Mouse (Mus musculus) heart, embryonic 12.5 days (tissue): ENCODE measurements at regions not wholly inside any gene's neighbourhood (a gene's known extent, or its start where the extent isn't known, plus 50 kb on each side); places are given as distances from the start of the nearest gene placed in this dataset.
"Not testable (repeated sequence)": the region's sequence is repeated elsewhere in the genome, so short reads cannot be mapped to it uniquely, and the experiment has no call there.

ENCODE experiments used
- ATAC-seq: fragments of 200-750 bp; cut with Nextera tagmentation; 2 replicates; pipeline ENCODE4 v1.8.0; 2017; ENCODE audit warnings: moderate TSS enrichment, moderate library complexity; ENCODE audit not compliant: insufficient number of reproducible peaks, low FRiP score
- H3K27ac ChIP-seq: fragments of 300-500 bp; sonication (generic); 2 replicates; pipeline ENCODE4 v1.5.1; 2016; ENCODE audit warnings: mild to moderate bottlenecking, moderate library complexity; ENCODE audit not compliant: poor library complexity, severe bottlenecking
- H3K27me3 ChIP-seq: fragments of 300-500 bp; sonication (generic); replicated peaks from 2 replicates; pipeline ENCODE4 v1.6.1; 2016; ENCODE audit warnings: mild to moderate bottlenecking, moderate library complexity
- H3K36me3 ChIP-seq: fragments of 300-500 bp; sonication (generic); 2 replicates; pipeline ENCODE4 v1.6.1; 2016; ENCODE audit warnings: mild to moderate bottlenecking, moderate library complexity
- H3K4me1 ChIP-seq: fragments of 300-500 bp; sonication (generic); replicated peaks from 2 replicates; pipeline ENCODE4 v1.6.1; 2016; ENCODE audit warnings: mild to moderate bottlenecking
- H3K4me2 ChIP-seq: fragments of 300-500 bp; sonication (generic); 2 replicates; pipeline ENCODE4 v1.6.1; 2016; ENCODE audit warnings: mild to moderate bottlenecking, moderate library complexity
- H3K4me3 ChIP-seq: fragments of 300-500 bp; sonication (generic); 2 replicates; pipeline ENCODE4 v1.5.1; 2016; ENCODE audit warnings: mild to moderate bottlenecking
- H3K9ac ChIP-seq: fragments of 300-500 bp; sonication (generic); 2 replicates; pipeline ENCODE4 v1.6.1; 2016; ENCODE audit warnings: mild to moderate bottlenecking, moderate library complexity
- H3K9me3 ChIP-seq: fragments of 300-500 bp; sonication (generic); replicated peaks from 2 replicates; pipeline ENCODE4 v1.6.1; 2016; ENCODE audit warnings: mild to moderate bottlenecking, moderate library complexity
- WGBS: fragments of 180-500 bp; shearing (Covaris S2); methylation state at CpG from one replicate; pipeline ENCODE4 v1.1.7; 2016; 5-methylcytosine and 5-hydroxymethylcytosine counted together

DNA sequence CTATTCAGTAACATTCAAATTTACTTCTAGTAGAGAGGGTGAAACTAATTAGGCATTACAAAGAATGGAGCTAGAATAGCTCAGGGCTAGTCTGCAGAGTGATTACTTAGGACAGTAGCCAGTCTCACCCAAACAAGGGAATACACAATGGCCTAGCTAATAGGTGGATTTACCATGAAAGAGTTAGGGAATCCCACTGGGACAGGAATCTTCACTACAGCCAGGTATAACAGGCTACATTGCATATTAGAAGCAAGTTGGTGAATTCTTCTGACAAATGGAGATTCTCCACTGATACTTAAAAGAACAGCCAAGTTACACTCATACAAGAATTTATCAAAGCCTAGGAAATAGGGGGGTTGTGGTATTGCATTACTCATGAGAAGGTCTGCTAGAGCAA is 670.2 kb upstream of the Chrm3 start:
- H3K4me2 ChIP-seq, H3K4me3 ChIP-seq, ATAC-seq, H3K4me1 ChIP-seq, H3K36me3 ChIP-seq, H3K9ac ChIP-seq, H3K27me3 ChIP-seq, H3K9me3 ChIP-seq, H3K27ac ChIP-seq: not testable (repeated sequence)

DNA sequence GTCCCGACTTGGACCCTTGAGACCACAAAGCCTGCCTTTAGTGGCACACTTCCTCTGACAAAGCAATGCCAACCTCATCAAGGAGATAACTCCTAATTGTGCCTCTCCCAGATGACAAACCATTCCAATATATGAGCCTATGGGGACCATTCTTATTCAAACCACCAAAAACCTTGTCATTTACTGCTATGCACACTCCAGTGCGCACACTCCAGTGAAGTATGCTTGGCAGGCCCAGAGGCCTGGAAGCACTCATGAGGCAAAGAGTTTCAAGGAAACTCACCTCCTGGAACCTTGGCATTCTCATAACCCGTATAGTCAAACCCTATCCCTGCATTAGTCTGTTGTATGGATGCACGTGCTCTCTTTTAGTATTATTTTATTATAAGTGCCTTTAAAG is 669.7 kb upstream of the Chrm3 start:
- Histone ChIP-seq H3K9ac (no peak overlapping the region), H3K27ac (no peak overlapping the region), H3K27me3 (no peaks in the 10 kb centered on the region), H3K4me2 (no peak overlapping the region), H3K4me3 (no peak overlapping the region), H3K9me3 (no peaks in the 10 kb centered on the region), H3K36me3 (no peaks in the 10 kb centered on the region), H3K4me1 (no peaks in the 10 kb centered on the region)
- WGBS: 72% methylated on average over 4 of the region's 4 CpGs
- ATAC-seq: no peak

DNA sequence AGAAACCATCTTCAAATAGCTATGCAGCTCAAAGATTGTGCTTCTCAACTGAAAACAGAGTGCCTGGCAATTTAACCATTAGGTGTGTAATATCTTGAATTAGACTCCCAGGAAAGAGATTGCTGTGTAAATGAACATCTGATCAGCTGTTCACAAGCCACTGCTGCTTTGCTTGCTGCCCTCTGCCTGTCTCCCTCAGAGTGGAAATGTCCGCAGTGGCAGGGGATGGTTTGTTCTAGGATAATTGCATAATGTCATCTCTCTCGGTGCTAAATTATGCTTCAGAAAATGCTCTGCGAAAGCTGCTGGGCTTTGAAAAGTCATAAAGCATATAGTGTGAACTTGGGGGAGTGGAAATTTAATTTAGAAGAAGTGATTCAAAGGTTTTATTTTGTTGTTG is 665.3 kb upstream of the Chrm3 start:
- H3K4me2 ChIP-seq: no peak overlapping the region
- no peak overlapping the region for H3K27ac ChIP-seq
- ATAC-seq: no peak
- H3K4me3 ChIP-seq: no peak overlapping the region
- 76% methylated on average over 3 of the region's 3 CpGs for WGBS
- H3K36me3 ChIP-seq: no peaks in the 10 kb centered on the region
- H3K9me3 ChIP-seq: no peaks in the 10 kb centered on the region
- no peaks in the 10 kb centered on the region for H3K4me1 ChIP-seq
- H3K27me3 ChIP-seq: no peaks in the 10 kb centered on the region
- no peak overlapping the region for H3K9ac ChIP-seq

DNA sequence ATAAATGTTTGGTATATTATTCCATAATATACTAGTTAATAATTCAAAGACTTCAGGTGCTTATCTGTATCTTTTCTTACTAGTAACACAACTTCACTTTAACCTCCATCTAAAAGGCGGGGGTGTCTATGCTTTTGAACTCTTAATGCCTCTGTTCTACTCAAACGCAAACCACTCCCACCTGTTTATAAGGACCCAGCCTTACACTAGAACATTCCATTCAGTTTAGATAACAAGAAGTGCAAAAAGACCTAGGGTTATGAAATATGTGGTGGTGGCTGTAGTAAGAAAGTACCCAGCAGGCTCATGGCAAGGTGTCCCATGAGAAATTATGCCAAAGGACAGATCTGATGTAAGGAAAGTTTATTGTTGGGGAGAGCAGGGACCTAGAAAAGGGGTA is 663.8 kb upstream of the Chrm3 start:
- no peak overlapping the region for H3K4me2 ChIP-seq
- H3K4me1 ChIP-seq: no peaks in the 10 kb centered on the region
- no peak overlapping the region for H3K27ac ChIP-seq
- WGBS: 89% methylated on average over 2 of the region's 2 CpGs
- no peaks in the 10 kb centered on the region for H3K36me3 ChIP-seq
- H3K9ac ChIP-seq: no peak overlapping the region
- H3K9me3 ChIP-seq: no peaks in the 10 kb centered on the region
- no peaks in the 10 kb centered on the region for H3K27me3 ChIP-seq
- no peak overlapping the region for H3K4me3 ChIP-seq
- ATAC-seq: no peak

DNA sequence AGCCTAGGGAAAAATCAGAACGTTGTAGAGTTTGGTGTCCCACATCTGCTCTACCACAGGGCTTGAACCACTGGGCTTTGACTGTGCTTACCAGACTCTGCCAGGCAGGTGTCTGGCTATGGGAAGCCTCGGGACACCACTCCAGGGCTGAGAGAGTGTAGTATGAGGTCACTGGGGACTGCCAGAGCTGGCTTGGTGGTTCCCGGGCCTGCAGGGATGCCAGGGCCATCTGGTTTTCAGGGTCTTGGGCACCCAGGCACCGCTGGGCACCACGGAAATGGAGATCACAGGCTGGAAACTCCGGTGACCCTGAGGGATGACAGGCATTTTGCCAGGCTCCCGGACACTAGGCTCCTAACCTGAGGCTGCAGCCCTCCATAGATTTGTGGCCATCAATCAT is 656.9 kb upstream of the Chrm3 start:
- no peaks in the 10 kb centered on the region for H3K27me3 ChIP-seq
- H3K4me2 ChIP-seq: no peak overlapping the region
- no peaks in the 10 kb centered on the region for H3K9me3 ChIP-seq
- no peaks in the 10 kb centered on the region for H3K4me1 ChIP-seq
- no peak overlapping the region for H3K4me3 ChIP-seq
- H3K36me3 ChIP-seq: no peaks in the 10 kb centered on the region
- WGBS: 79% methylated on average over 7 of the region's 7 CpGs
- no peak overlapping the region for H3K9ac ChIP-seq
- no peak for ATAC-seq
- no peak overlapping the region for H3K27ac ChIP-seq

DNA sequence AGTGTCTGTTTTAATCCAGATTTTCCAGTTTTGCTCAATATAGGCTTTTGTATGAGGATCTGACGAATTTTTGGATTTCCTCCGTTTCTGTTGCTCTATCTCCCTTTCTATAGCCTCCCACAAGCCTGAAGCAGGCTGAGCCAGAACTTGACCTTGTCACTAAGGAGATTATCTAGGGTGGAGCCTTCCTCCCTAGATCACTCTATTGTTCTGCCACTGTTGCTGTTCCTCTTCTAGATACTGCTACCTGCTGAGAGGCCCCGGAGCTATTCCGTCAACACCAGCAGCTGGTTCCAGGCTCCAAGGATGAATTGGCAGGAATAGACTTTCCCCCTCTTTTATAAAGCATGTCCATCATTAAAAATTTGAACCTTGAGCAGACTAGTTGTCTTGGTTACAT is 644.7 kb upstream of the Chrm3 start:
- WGBS: 20% methylated on average over 4 of the region's 4 CpGs
- H3K4me1 ChIP-seq: 0 out of 2 replicates have a peak, but pooled peaks cover 5% of the 10 kb centered on the region
- no peaks in the 10 kb centered on the region for H3K9me3 ChIP-seq
- no peak overlapping the region for H3K4me3 ChIP-seq
- no peaks in the 10 kb centered on the region for H3K36me3 ChIP-seq
- no peaks in the 10 kb centered on the region for H3K27me3 ChIP-seq
- no peak overlapping the region for H3K27ac ChIP-seq
- no peak overlapping the region for H3K9ac ChIP-seq
- 0 out of 2 replicates have a peak, but pooled peaks have one; percentile 53 for ATAC-seq
- H3K4me2 ChIP-seq: no peak overlapping the region

DNA sequence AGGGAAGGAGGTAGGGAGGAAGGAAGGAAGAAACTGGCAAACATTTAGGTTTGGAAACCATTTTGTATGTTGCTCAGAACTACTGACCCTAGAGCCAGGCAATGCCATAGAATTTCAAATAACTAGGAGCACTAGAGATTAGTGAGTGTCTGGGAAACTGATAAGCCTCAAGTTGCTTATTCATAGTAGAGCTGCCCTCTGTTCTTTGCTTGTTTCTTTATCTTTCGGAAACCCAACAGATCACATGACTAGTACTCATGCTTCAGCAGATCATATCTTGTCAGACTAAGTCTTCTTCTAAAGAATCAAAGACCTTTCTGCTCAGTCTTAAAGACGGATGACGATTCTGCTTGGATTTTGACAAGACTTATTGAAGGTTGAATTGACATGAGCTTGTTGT is 630.5 kb upstream of the Chrm3 start:
- Histone ChIP-seq H3K4me3 (no peak overlapping the region), H3K4me2 (no peak overlapping the region), H3K27me3 (no peaks in the 10 kb centered on the region), H3K9ac (no peak overlapping the region), H3K4me1 (no peaks in the 10 kb centered on the region), H3K36me3 (no peaks in the 10 kb centered on the region), H3K27ac (no peak overlapping the region), H3K9me3 (no peaks in the 10 kb centered on the region)
- ATAC-seq: no peak
- WGBS: 60% methylated on average over 3 of the region's 3 CpGs

DNA sequence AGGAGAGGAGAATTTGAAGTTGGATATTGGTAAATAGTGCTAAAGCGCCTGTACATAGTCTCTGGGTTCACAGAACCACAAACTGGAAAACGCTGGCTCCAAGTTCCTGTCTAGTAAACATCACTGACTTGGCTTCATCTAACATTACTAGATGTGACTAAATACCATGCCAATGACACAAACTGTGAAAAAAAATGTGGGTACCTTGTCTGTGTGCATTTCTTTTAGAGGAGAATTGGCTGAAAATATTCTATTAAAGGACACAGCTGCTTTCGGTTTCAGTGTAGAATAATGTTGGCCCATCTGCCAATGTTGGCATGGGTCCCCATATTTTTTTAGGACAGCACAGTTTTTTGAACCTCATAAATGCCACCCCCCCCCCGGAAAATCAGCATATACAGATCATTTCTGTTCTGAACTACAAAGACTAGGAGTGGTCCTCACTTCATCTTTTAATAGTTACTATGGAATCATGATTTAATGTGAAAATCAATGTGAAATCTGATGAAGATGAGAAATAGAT is 629.9 kb upstream of the Chrm3 start:
- Histone ChIP-seq H3K4me2 (no peak overlapping the region), H3K9ac (no peak overlapping the region), H3K36me3 (no peaks in the 10 kb centered on the region), H3K27ac (no peak overlapping the region), H3K9me3 (no peaks in the 10 kb centered on the region), H3K4me1 (no peaks in the 10 kb centered on the region), H3K4me3 (no peak overlapping the region), H3K27me3 (no peaks in the 10 kb centered on the region)
- ATAC-seq: no peak
- 80% methylated on average over 4 of the region's 4 CpGs for WGBS

DNA sequence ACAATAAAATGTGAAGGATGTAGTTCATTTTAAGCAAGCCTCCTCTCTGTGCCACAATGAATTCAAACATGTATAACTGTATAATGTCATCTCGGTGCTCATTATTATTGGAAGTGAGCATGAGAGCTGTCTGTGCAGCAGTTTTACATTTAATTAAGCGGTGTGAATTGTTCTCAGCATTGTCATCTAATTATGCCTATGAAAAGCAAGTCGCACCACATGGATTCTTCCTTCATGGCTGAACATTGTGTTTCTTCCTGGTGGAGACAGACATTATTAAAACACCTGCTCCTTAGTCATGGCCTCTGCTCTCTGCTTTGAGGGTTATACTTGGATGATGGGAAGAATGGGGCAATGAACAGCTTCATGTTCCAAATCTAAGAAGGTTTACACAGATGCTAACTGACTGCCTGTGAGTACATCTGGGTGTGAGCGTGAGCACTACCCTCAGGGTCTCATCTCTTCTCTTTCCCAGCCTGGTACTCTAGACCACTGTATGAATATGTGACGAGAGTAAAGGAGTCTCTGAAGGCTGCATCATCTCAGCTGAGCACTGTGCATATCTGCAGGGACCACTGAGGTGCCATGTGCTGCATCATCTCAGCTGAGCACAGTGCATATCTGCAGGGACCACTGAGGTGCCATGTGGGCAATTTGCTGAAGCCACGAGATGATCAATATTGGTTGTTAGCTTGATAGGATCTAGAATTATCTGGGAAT is 628.6 kb upstream of the Chrm3 start:
- H3K4me2 ChIP-seq: no peak overlapping the region
- 75% methylated on average over 6 of the region's 6 CpGs for WGBS
- ATAC-seq: no peak
- H3K27me3 ChIP-seq: no peaks in the 10 kb centered on the region
- H3K4me1 ChIP-seq: no peaks in the 10 kb centered on the region
- no peak overlapping the region for H3K4me3 ChIP-seq
- H3K9me3 ChIP-seq: no peaks in the 10 kb centered on the region
- no peak overlapping the region for H3K9ac ChIP-seq
- H3K36me3 ChIP-seq: no peaks in the 10 kb centered on the region
- H3K27ac ChIP-seq: no peak overlapping the region

DNA sequence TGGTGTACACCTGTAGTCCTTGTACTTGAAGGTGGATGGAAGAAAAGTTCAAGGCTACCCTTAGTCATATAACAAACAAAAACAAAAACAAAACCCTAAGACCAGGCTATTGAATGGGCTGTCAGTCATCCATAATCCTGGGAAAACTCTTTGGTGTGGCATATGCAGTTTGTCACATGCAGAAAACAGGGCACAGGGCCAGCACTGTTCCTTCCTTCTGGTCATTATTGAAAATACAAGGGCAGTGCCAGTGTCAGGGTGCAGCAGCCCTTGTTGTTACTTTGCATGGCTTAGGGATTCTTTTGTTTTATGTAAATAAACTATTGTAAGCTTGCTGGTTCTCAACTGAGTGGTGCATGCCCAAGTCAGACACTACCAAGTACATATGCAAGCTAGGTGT is 623.1 kb upstream of the Chrm3 start:
- no peaks in the 10 kb centered on the region for H3K36me3 ChIP-seq
- H3K4me3 ChIP-seq: no peak overlapping the region
- no peak overlapping the region for H3K27ac ChIP-seq
- H3K4me1 ChIP-seq: no peaks in the 10 kb centered on the region
- no peaks in the 10 kb centered on the region for H3K27me3 ChIP-seq
- ATAC-seq: no peak
- H3K9me3 ChIP-seq: no peaks in the 10 kb centered on the region
- no peak overlapping the region for H3K9ac ChIP-seq
- H3K4me2 ChIP-seq: no peak overlapping the region

DNA sequence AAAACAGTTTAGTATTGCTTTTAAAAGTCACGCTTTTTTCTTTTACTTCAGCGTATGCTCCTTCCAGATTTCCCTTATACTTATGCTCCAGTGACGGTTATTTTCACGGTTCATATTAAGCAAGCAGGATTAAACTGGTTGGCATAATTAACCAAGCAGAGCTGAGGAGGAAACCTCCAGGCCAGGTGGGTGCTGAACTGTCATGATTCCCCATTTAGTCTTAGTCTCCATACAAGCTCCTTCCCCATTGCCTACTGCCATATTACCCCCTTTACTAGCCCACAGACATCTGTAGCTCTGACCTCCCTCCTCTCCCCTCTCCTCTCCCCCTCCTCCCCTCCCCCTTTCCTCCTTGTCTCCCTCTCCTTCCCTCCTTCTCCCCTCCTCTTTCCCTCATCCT is 621.9 kb upstream of the Chrm3 start:
- no peaks in the 10 kb centered on the region for H3K36me3 ChIP-seq
- H3K27me3 ChIP-seq: no peaks in the 10 kb centered on the region
- H3K9me3 ChIP-seq: no peaks in the 10 kb centered on the region
- H3K4me1 ChIP-seq: no peaks in the 10 kb centered on the region
- ATAC-seq: no peak
- no peak overlapping the region for H3K27ac ChIP-seq
- WGBS: 88% methylated on average over 4 of the region's 4 CpGs
- no peak overlapping the region for H3K4me2 ChIP-seq
- no peak overlapping the region for H3K4me3 ChIP-seq
- H3K9ac ChIP-seq: no peak overlapping the region

DNA sequence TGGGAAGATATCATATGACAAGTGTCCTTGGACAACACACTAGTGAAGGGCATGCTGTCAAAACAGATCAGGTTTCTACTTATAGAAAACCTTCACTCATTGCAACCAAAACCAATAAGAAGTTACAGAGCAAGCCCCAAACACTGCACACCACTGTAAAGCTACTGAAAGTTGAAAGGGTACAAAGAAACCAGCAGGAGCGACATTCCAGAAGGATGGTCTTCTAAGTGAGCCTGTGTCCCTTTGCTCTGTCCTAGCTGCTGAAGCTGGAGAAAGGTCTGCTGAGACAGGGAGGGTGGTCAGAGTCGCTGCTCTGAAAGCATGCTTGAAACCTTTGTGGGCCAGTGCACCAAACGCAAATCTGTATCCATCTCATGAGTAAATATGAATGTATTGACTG is 611.3 kb upstream of the Chrm3 start:
- Histone ChIP-seq H3K27ac (no peak overlapping the region), H3K36me3 (no peaks in the 10 kb centered on the region), H3K4me3 (no peak overlapping the region), H3K4me2 (no peak overlapping the region), H3K27me3 (no peaks in the 10 kb centered on the region), H3K4me1 (no peaks in the 10 kb centered on the region), H3K9ac (no peak overlapping the region), H3K9me3 (no peaks in the 10 kb centered on the region)
- 66% methylated on average over 3 of the region's 3 CpGs for WGBS
- ATAC-seq: no peak
